Mouse (Mus musculus) olfactory bulb, adult 2 months (tissue): ENCODE results near the gene Lrp6.

Source experiments
- CTCF ChIP-seq: fragments of 200-500 bp; IDR thresholded peaks from 2 replicates; pipeline ENCODE4 v1.5.1; 2012; ENCODE audit warnings: low read depth, mild to moderate bottlenecking, low read length, moderate library complexity; ENCODE audit not compliant: insufficient read depth
- POLR2A ChIP-seq: fragments of 200-500 bp; IDR thresholded peaks from 2 replicates; pipeline ENCODE4 v1.6.1; 2012; ENCODE audit warnings: mild to moderate bottlenecking, low read depth, low read length, moderate library complexity; ENCODE audit not compliant: insufficient read depth

DNA sequence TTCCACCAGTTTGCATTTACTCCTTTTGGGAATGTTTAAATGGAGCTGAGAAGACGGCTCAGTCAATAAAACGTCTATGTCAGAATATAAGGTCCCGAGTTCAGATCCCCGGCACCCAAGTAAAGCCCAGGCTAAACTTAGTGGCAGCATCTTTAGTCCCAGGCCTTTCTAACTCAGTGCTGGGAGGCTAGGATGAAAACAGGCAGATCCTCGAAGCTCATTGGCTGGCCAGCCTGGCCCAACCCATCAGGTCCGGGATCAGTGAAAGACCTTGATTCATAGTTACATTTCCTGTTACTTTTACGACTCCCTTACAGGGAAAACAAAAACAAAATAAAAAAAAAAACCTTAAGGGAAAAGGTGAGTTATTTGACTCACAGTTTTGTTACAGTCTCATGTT, 34.4 kb upstream of the Lrp6 start:
- TF ChIP-seq POLR2A (no peak), CTCF (no peak)
